Mouse (Mus musculus): ENCODE measurements around the gene Cyp2d9. TPM values are rescaled to one million over a fixed set of nuclear protein-coding genes. Genes with fewer than 3 reads are reported as not detected.
"Not testable (repeated sequence)": the region's sequence is repeated elsewhere in the genome, so short reads cannot be mapped to it uniquely, and the experiment has no call there.

The Cyp2d9 gene
- polyA plus RNA-seq, 1 experiment from 2014 or later, result not detected

- not testable (repeated sequence) for H3K27me3 ChIP-seq (ENCODE audit: control insufficient read depth, insufficient read depth, low read length); DNase-seq (ENCODE audit: low spot score); H3K9ac ChIP-seq (ENCODE audit: low read length); ATAC-seq (ENCODE audit: insufficient number of reproducible peaks, low FRiP score, low TSS enrichment, low read depth); H3K9me3 ChIP-seq (ENCODE audit: control insufficient read depth, low read length); H3K36me3 ChIP-seq (ENCODE audit: control insufficient read depth, insufficient read depth, low read length); H3K27ac ChIP-seq (replicated peaks; ENCODE audit: low read depth, low read length); H3K4me2 ChIP-seq (ENCODE audit: low read depth, severe bottlenecking); H3K4me3 ChIP-seq (ENCODE audit: low read depth, low read length); H3K4me1 ChIP-seq (ENCODE audit: control insufficient read depth, insufficient read depth, low read length)
- 87% methylated on average over 6 of the region's 6 CpGs for whole genome bisulfite sequencing
Measured at GRCm38 (mm10) chr15:82456086-82456790, 23.0 kb downstream of the Cyp2d9 start.

GRCm38 (mm10) chr15:82457064-82458021 is 24.1 kb downstream of the Cyp2d9 start:
- 82% methylated on average over 5 of the region's 5 CpGs for WGBS
- ATAC-seq (ENCODE audit: insufficient number of reproducible peaks, low FRiP score, low TSS enrichment, low read depth) (no peak), DNase-seq (ENCODE audit: low spot score) (no peak)
- Histone ChIP-seq H3K27me3 (ENCODE audit: control insufficient read depth, insufficient read depth, low read length) (no peaks in the 10 kb centered on the region), H3K4me3 (ENCODE audit: low read depth, low read length) (no peak overlapping the region), H3K4me2 (ENCODE audit: low read depth, severe bottlenecking) (no peak overlapping the region), H3K9ac (ENCODE audit: low read length) (no peak overlapping the region), H3K36me3 (ENCODE audit: control insufficient read depth, insufficient read depth, low read length) (no peaks in the 10 kb centered on the region), H3K4me1 (ENCODE audit: control insufficient read depth, insufficient read depth, low read length) (no peaks in the 10 kb centered on the region), H3K27ac (replicated peaks; ENCODE audit: low read depth, low read length) (no peak overlapping the region), H3K9me3 (ENCODE audit: control insufficient read depth, low read length) (no peaks in the 10 kb centered on the region)

GRCm38 (mm10) chr15:82459266-82459665 is 26.0 kb downstream of the Cyp2d9 start:
- ATAC-seq (ENCODE audit: insufficient number of reproducible peaks, low FRiP score, low TSS enrichment, low read depth); H3K9ac ChIP-seq (ENCODE audit: low read length); H3K36me3 ChIP-seq (ENCODE audit: control insufficient read depth, insufficient read depth, low read length); DNase-seq (ENCODE audit: low spot score); H3K4me3 ChIP-seq (ENCODE audit: low read depth, low read length); H3K4me2 ChIP-seq (ENCODE audit: low read depth, severe bottlenecking); H3K4me1 ChIP-seq (ENCODE audit: control insufficient read depth, insufficient read depth, low read length); H3K9me3 ChIP-seq (ENCODE audit: control insufficient read depth, low read length); H3K27ac ChIP-seq (replicated peaks; ENCODE audit: low read depth, low read length); H3K27me3 ChIP-seq (ENCODE audit: control insufficient read depth, insufficient read depth, low read length): not testable (repeated sequence)
- 83% methylated on average over 12 of the region's 12 CpGs for WGBS

GRCm38 (mm10) chr15:82464701-82465100 is 31.5 kb downstream of the Cyp2d9 start:
- Histone ChIP-seq H3K27ac (replicated peaks; ENCODE audit: low read depth, low read length) (no peak overlapping the region), H3K4me1 (ENCODE audit: control insufficient read depth, insufficient read depth, low read length) (no peaks in the 10 kb centered on the region), H3K4me2 (ENCODE audit: low read depth, severe bottlenecking) (no peak overlapping the region), H3K9me3 (ENCODE audit: control insufficient read depth, low read length) (no peaks in the 10 kb centered on the region), H3K27me3 (ENCODE audit: control insufficient read depth, insufficient read depth, low read length) (no peaks in the 10 kb centered on the region), H3K9ac (ENCODE audit: low read length) (no peak overlapping the region), H3K36me3 (ENCODE audit: control insufficient read depth, insufficient read depth, low read length) (no peaks in the 10 kb centered on the region), H3K4me3 (ENCODE audit: low read depth, low read length) (no peak overlapping the region)
- no peak for ATAC-seq (ENCODE audit: insufficient number of reproducible peaks, low FRiP score, low TSS enrichment, low read depth)
- no peak for DNase-seq (ENCODE audit: low spot score)
- 69% methylated on average over 2 of the region's 2 CpGs for WGBS

- not testable (repeated sequence) for H3K9me3 ChIP-seq (ENCODE audit: control insufficient read depth, low read length); ATAC-seq (ENCODE audit: insufficient number of reproducible peaks, low FRiP score, low TSS enrichment, low read depth); H3K4me1 ChIP-seq (ENCODE audit: control insufficient read depth, insufficient read depth, low read length); H3K36me3 ChIP-seq (ENCODE audit: control insufficient read depth, insufficient read depth, low read length); H3K9ac ChIP-seq (ENCODE audit: low read length); H3K4me3 ChIP-seq (ENCODE audit: low read depth, low read length); H3K27me3 ChIP-seq (ENCODE audit: control insufficient read depth, insufficient read depth, low read length); DNase-seq (ENCODE audit: low spot score); H3K4me2 ChIP-seq (ENCODE audit: low read depth, severe bottlenecking); H3K27ac ChIP-seq (replicated peaks; ENCODE audit: low read depth, low read length)
- WGBS, result 68% methylated on average over 13 of the region's 13 CpGs
Measured at GRCm38 (mm10) chr15:82494273-82494672, 61.0 kb downstream of the Cyp2d9 start.

Small RNA genes lying within 50 kb of the gene (microRNA-seq; reads per million reads assigned to microRNA genes)
- gene Gm25990 (not detected), gene Gm27331 (not detected), gene Gm27622 (not detected), gene Gm27825 (not detected), gene Mir7684 (not detected)

Other genes starting within 250 kb of the Cyp2d9 start
- gene Shisa8, start 220.6 kb upstream of the Cyp2d9 start, polyA plus RNA-seq (2014; fragmentation: Nextera tagmentation; extraction: Ambion mirVana), result 0.31 TPM in 1 of 2 replicates, not detected in the other
- gene Tnfrsf13c, start 209.1 kb upstream of the Cyp2d9 start, polyA plus RNA-seq (2014; fragmentation: Nextera tagmentation; extraction: Ambion mirVana), result 0.27 TPM in 1 of 2 replicates, not detected in the other
- gene Cenpm, start 188.7 kb upstream of the Cyp2d9 start, polyA plus RNA-seq (2014; fragmentation: Nextera tagmentation; extraction: Ambion mirVana), result 88.0 and 89.3 TPM in 2 replicates
- not detected in 2 replicates for gene 1500009C09Rik, start 181.0 kb upstream of the Cyp2d9 start, polyA plus RNA-seq (2014; fragmentation: Nextera tagmentation; extraction: Ambion mirVana)
- 37.6 and 47.4 TPM in 2 replicates for gene Sept3, start 158.5 kb upstream of the Cyp2d9 start, polyA plus RNA-seq (2014; fragmentation: Nextera tagmentation; extraction: Ambion mirVana)
- 0.20 TPM in 1 of 2 replicates, not detected in the other for gene Wbp2nl, start 134.5 kb upstream of the Cyp2d9 start, polyA plus RNA-seq (2014; fragmentation: Nextera tagmentation; extraction: Ambion mirVana)
- gene Naga, start 94.5 kb upstream of the Cyp2d9 start, polyA plus RNA-seq (2014; fragmentation: Nextera tagmentation; extraction: Ambion mirVana), result 25.8 and 29.7 TPM in 2 replicates
- gene Pheta2, start 94.5 kb upstream of the Cyp2d9 start, polyA plus RNA-seq (2014; fragmentation: Nextera tagmentation; extraction: Ambion mirVana), result 6.0 and 7.0 TPM in 2 replicates
- 220 and 233 TPM in 2 replicates for gene Smdt1, start 94.5 kb upstream of the Cyp2d9 start, polyA plus RNA-seq (2014; fragmentation: Nextera tagmentation; extraction: Ambion mirVana)
- gene Ndufa6, start 79.1 kb upstream of the Cyp2d9 start, polyA plus RNA-seq (2014; fragmentation: Nextera tagmentation; extraction: Ambion mirVana), result 276 and 278 TPM in 2 replicates
- 1.6 and 1.7 TPM in 2 replicates for gene Cyp2d22, start 53.2 kb upstream of the Cyp2d9 start, polyA plus RNA-seq (2014; fragmentation: Nextera tagmentation; extraction: Ambion mirVana)
- gene Cyp2d11, start 39.4 kb upstream of the Cyp2d9 start, polyA plus RNA-seq (2014; fragmentation: Nextera tagmentation; extraction: Ambion mirVana), result not detected in 2 replicates
- gene Cyp2d10, start 26.2 kb upstream of the Cyp2d9 start, polyA plus RNA-seq (2014; fragmentation: Nextera tagmentation; extraction: Ambion mirVana), result not detected in 2 replicates
- gene Cyp2d12, start 121.6 kb downstream of the Cyp2d9 start, polyA plus RNA-seq (2014; fragmentation: Nextera tagmentation; extraction: Ambion mirVana), result not detected in 2 replicates
- gene Cyp2d34, start 187.5 kb downstream of the Cyp2d9 start, polyA plus RNA-seq (2014; fragmentation: Nextera tagmentation; extraction: Ambion mirVana), result not detected in 2 replicates

Data from limb, embryonic 11.5 days (tissue).